Mouse (Mus musculus): ENCODE results near the gene Cfap299. TPM values are rescaled to one million over a fixed set of nuclear protein-coding genes. Genes with fewer than 3 reads are reported as not detected.

Cfap299 gene
- polyA plus RNA-seq, 1 experiment from 2014 or later = 6.1 TPM

GRCm38 (mm10) chr5:98550285-98550684 is 221.2 kb downstream of the Cfap299 start:
- WGBS = 39% methylated on average over 5 of the region's 5 CpGs
- Histone ChIP-seq H3K4me1 (replicated peaks; ENCODE audit: control insufficient read depth, insufficient read depth, low read length) (no peaks in the 10 kb centered on the region; the same call in 1 of the 2 replicates), H3K4me2 (ENCODE audit: low read depth, low read length) (no peak overlapping the region), H3K27ac (ENCODE audit: low read length) (no peak overlapping the region), H3K4me3 (ENCODE audit: low read length) (no peak overlapping the region), H3K9ac (ENCODE audit: low read length) (no peak overlapping the region), H3K36me3 (ENCODE audit: control insufficient read depth, insufficient read depth, low read length) (no peaks in the 10 kb centered on the region), H3K27me3 (ENCODE audit: control insufficient read depth, insufficient read depth, low read depth, low read length) (no peaks in the 10 kb centered on the region), H3K9me3 (ENCODE audit: control insufficient read depth, low read length) (no peaks in the 10 kb centered on the region)
- no peak for ATAC-seq (ENCODE audit: low read depth)

DNA sequence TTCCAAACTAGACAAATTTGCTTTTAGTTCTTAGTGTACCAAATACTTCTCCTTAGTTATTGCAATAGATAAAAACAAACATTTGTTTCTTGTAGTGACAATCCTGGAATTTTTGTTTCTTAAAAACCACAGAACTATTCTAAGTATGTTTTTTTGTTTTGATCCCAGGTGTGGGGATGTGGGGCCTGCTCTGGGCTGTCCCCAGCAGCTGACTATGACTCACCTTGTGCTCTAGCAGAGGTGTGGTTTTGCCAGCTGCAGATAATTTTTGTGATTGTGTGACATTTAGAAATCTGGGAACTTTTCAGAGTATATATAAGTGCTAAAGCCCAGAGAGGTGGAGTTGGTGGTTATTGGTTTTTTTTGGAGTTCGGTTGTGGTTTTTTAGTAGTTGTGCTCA is 221.8 kb downstream of the Cfap299 start:
- WGBS = 90% methylated on average over 1 of the region's 1 CpGs
- no peaks in the 10 kb centered on the region for H3K9me3 ChIP-seq (ENCODE audit: control insufficient read depth, low read length)
- H3K4me2 ChIP-seq (ENCODE audit: low read depth, low read length) = no peak overlapping the region
- H3K27me3 ChIP-seq (ENCODE audit: control insufficient read depth, insufficient read depth, low read depth, low read length) = no peaks in the 10 kb centered on the region
- H3K9ac ChIP-seq (ENCODE audit: low read length) = no peak overlapping the region
- H3K4me1 ChIP-seq (replicated peaks; ENCODE audit: control insufficient read depth, insufficient read depth, low read length) = no peaks in the 10 kb centered on the region; the same call in 1 of the 2 replicates
- ATAC-seq (ENCODE audit: low read depth) = no peak
- no peaks in the 10 kb centered on the region for H3K36me3 ChIP-seq (ENCODE audit: control insufficient read depth, insufficient read depth, low read length)
- H3K4me3 ChIP-seq (ENCODE audit: low read length) = no peak overlapping the region
- no peak overlapping the region for H3K27ac ChIP-seq (ENCODE audit: low read length)

GRCm38 (mm10) chr5:98552395-98552794 is 223.3 kb downstream of the Cfap299 start, which contains the start of gene Gm11111:
Gm11111 (plus strand) TSS chr5:98552695.
- Histone ChIP-seq H3K27me3 (ENCODE audit: control insufficient read depth, insufficient read depth, low read depth, low read length) (no peaks in the 10 kb centered on the region), H3K9me3 (ENCODE audit: control insufficient read depth, low read length) (no peaks in the 10 kb centered on the region), H3K4me3 (ENCODE audit: low read length) (no peak within 1 kb of the TSS), H3K4me1 (replicated peaks; ENCODE audit: control insufficient read depth, insufficient read depth, low read length) (no peaks in the 10 kb centered on the region; the same call in 1 of the 2 replicates), H3K36me3 (ENCODE audit: control insufficient read depth, insufficient read depth, low read length) (no peaks in the 10 kb centered on the region), H3K27ac (ENCODE audit: low read length) (no peak within 1 kb of the TSS), H3K4me2 (ENCODE audit: low read depth, low read length) (no peak within 1 kb of the TSS), H3K9ac (ENCODE audit: low read length) (no peak within 1 kb of the TSS)
- ATAC-seq (ENCODE audit: low read depth) = no peak

GRCm38 (mm10) chr5:98552811-98553601 is 223.9 kb downstream of the Cfap299 start:
- no peak for ATAC-seq (ENCODE audit: low read depth)
- H3K9me3 ChIP-seq (ENCODE audit: control insufficient read depth, low read length) = no peaks in the 10 kb centered on the region
- H3K4me1 ChIP-seq (replicated peaks; ENCODE audit: control insufficient read depth, insufficient read depth, low read length) = no peaks in the 10 kb centered on the region; the same call in 1 of the 2 replicates
- no peak overlapping the region for H3K9ac ChIP-seq (ENCODE audit: low read length)
- H3K27me3 ChIP-seq (ENCODE audit: control insufficient read depth, insufficient read depth, low read depth, low read length) = no peaks in the 10 kb centered on the region
- 54% methylated on average over 7 of the region's 7 CpGs for WGBS
- H3K36me3 ChIP-seq (ENCODE audit: control insufficient read depth, insufficient read depth, low read length) = no peaks in the 10 kb centered on the region
- H3K27ac ChIP-seq (ENCODE audit: low read length) = no peak overlapping the region
- no peak overlapping the region for H3K4me3 ChIP-seq (ENCODE audit: low read length)
- H3K4me2 ChIP-seq (ENCODE audit: low read depth, low read length) = no peak overlapping the region

GRCm38 (mm10) chr5:98561301-98561700 is 232.2 kb downstream of the Cfap299 start:
- no peak overlapping the region for H3K4me3 ChIP-seq (ENCODE audit: low read length)
- H3K9me3 ChIP-seq (ENCODE audit: control insufficient read depth, low read length) = no peaks in the 10 kb centered on the region
- no peak for ATAC-seq (ENCODE audit: low read depth)
- H3K27me3 ChIP-seq (ENCODE audit: control insufficient read depth, insufficient read depth, low read depth, low read length) = no peaks in the 10 kb centered on the region
- H3K4me2 ChIP-seq (ENCODE audit: low read depth, low read length) = no peak overlapping the region
- no peak overlapping the region for H3K9ac ChIP-seq (ENCODE audit: low read length)
- 84% methylated on average over 4 of the region's 4 CpGs for WGBS
- H3K4me1 ChIP-seq (replicated peaks; ENCODE audit: control insufficient read depth, insufficient read depth, low read length) = peaks cover 6% of the 10 kb centered on the region
- H3K36me3 ChIP-seq (ENCODE audit: control insufficient read depth, insufficient read depth, low read length) = no peaks in the 10 kb centered on the region
- no peak overlapping the region for H3K27ac ChIP-seq (ENCODE audit: low read length)

DNA sequence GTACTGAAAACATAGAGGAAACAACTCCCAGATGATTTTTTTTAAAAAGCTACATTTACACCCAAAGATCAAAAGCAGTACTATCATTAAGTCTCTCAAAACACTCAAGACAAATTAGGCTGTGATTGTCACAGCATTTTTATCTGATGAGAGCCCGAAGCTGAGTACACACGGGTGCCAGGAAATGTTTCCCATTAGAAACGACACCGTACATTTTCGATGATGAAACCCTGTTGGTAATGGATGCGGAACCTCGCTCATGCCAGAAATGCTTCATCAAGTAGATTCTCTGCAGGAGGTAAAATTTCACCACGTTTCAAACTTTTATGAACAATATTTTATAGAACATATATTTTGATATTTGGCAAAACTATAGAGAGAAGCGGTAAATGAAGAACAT is 233.7 kb downstream of the Cfap299 start:
- Histone ChIP-seq H3K4me3 (ENCODE audit: low read length) (no peak overlapping the region), H3K9ac (ENCODE audit: low read length) (no peak overlapping the region), H3K27me3 (ENCODE audit: control insufficient read depth, insufficient read depth, low read depth, low read length) (no peaks in the 10 kb centered on the region), H3K36me3 (ENCODE audit: control insufficient read depth, insufficient read depth, low read length) (no peaks in the 10 kb centered on the region), H3K9me3 (ENCODE audit: control insufficient read depth, low read length) (no peaks in the 10 kb centered on the region), H3K27ac (ENCODE audit: low read length) (0 out of 2 replicates have a peak overlapping the region, but pooled peaks have one; percentile 39), H3K4me2 (ENCODE audit: low read depth, low read length) (no peak overlapping the region), H3K4me1 (replicated peaks; ENCODE audit: control insufficient read depth, insufficient read depth, low read length) (peaks cover 10% of the 10 kb centered on the region)
- ATAC-seq (ENCODE audit: low read depth) = peak; percentile 64
- WGBS = 37% methylated on average over 9 of the region's 9 CpGs

DNA sequence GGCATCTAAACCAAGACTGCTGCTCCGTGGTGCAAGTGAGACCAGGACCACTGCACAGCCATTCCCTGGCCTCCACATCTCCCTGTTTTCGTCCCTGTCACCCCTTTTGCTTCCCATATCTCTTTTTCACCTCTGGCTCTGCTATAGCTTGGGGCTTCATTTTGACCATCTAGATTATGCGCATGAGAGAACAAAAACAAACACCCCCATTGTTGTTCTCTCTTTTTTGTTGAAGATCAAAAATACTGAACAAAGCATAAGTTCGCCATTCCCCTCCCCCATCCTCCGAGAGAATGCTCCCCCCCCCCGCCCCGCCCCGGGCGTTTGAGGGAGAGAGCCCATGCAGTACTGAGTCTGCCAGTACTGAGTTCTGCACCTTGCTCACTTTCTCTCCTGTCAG is 234.7 kb downstream of the Cfap299 start:
- WGBS = 64% methylated on average over 9 of the region's 9 CpGs
- Histone ChIP-seq H3K4me2 (ENCODE audit: low read depth, low read length) (no peak overlapping the region), H3K27me3 (ENCODE audit: control insufficient read depth, insufficient read depth, low read depth, low read length) (no peaks in the 10 kb centered on the region), H3K9me3 (ENCODE audit: control insufficient read depth, low read length) (no peaks in the 10 kb centered on the region), H3K4me1 (replicated peaks; ENCODE audit: control insufficient read depth, insufficient read depth, low read length) (peaks cover 15% of the 10 kb centered on the region), H3K9ac (ENCODE audit: low read length) (no peak overlapping the region), H3K4me3 (ENCODE audit: low read length) (no peak overlapping the region), H3K27ac (ENCODE audit: low read length) (no peak overlapping the region), H3K36me3 (ENCODE audit: control insufficient read depth, insufficient read depth, low read length) (no peaks in the 10 kb centered on the region)
- no peak for ATAC-seq (ENCODE audit: low read depth)

DNA sequence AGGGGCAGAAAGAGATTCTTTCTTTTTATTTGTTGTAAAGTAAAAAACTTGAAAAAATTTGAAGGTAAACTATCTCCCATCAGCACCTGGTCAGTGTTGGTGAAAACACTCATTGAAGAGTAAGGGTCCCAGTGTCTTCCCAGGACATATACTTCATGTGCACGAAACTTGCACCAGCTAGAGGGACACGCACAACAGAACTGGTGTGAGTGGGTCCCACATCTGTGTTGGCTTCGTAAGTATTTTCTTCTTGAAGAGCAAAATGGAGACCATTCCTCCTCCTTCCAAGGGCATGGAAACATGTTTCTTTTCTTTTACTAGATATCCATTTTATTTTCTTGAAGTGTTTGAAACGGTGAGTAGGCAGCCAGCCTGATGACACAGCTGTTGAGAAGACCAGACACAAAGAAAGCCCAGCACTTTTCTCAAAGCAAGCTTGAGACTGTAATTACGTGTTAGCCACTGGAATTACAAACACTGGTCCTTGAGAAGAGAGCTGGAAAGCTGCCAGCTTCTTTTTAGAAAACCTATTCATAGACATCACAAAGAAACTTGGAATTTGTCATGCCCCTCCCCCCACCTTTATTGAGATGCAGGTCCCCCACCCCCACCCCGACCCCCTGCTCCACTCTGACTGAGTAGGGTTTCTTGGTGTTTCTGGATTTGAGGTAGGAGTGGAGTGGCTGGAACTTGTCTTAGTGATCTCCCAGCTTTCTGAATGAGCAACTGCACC is 237.5 kb downstream of the Cfap299 start:
- Histone ChIP-seq H3K27me3 (ENCODE audit: control insufficient read depth, insufficient read depth, low read depth, low read length) (no peaks in the 10 kb centered on the region), H3K36me3 (ENCODE audit: control insufficient read depth, insufficient read depth, low read length) (no peaks in the 10 kb centered on the region), H3K27ac (ENCODE audit: low read length) (0 out of 2 replicates have a peak overlapping the region, but pooled peaks have one; percentile 1), H3K9me3 (ENCODE audit: control insufficient read depth, low read length) (no peaks in the 10 kb centered on the region), H3K9ac (ENCODE audit: low read length) (no peak overlapping the region), H3K4me1 (replicated peaks; ENCODE audit: control insufficient read depth, insufficient read depth, low read length) (peaks cover 26% of the 10 kb centered on the region), H3K4me2 (ENCODE audit: low read depth, low read length) (no peak overlapping the region), H3K4me3 (ENCODE audit: low read length) (no peak overlapping the region)
- WGBS = 29% methylated on average over 6 of the region's 6 CpGs
- peak; percentile 23; the same call in 1 of the 2 replicates for ATAC-seq (ENCODE audit: low read depth)

- peak overlapping the region; percentile 51 for H3K27ac ChIP-seq (ENCODE audit: low read length)
- peak; percentile 54; the same call in 1 of the 2 replicates for ATAC-seq (ENCODE audit: low read depth)
- WGBS = 51% methylated on average over 4 of the region's 4 CpGs
Measured at GRCm38 (mm10) chr5:98568481-98568880, 239.4 kb downstream of the Cfap299 start.

More at GRCm38 (mm10) chr5:98568481-98568880, 239.4 kb downstream of the Cfap299 start:
- no peak overlapping the region for H3K9ac ChIP-seq (ENCODE audit: low read length)
- H3K4me2 ChIP-seq (ENCODE audit: low read depth, low read length) = no peak overlapping the region
- H3K36me3 ChIP-seq (ENCODE audit: control insufficient read depth, insufficient read depth, low read length) = no peaks in the 10 kb centered on the region
- H3K4me1 ChIP-seq (replicated peaks; ENCODE audit: control insufficient read depth, insufficient read depth, low read length) = peaks cover 20% of the 10 kb centered on the region
- no peaks in the 10 kb centered on the region for H3K27me3 ChIP-seq (ENCODE audit: control insufficient read depth, insufficient read depth, low read depth, low read length)
- H3K4me3 ChIP-seq (ENCODE audit: low read length) = no peak overlapping the region
- H3K9me3 ChIP-seq (ENCODE audit: control insufficient read depth, low read length) = no peaks in the 10 kb centered on the region
